Mouse (Mus musculus) B cell, adult 2 months (primary cell): ENCODE measurements at regions not wholly inside any gene's neighbourhood (a gene's known extent, or its start where the extent isn't known, plus 50 kb on each side); places are given as distances from the start of the nearest gene placed in this dataset.

ENCODE experiments used
- DNase-seq, 2 experiments: peaks; one replicate each; pipeline ENCODE4 v3.0.0; 2022

- no peak for DNase-seq
These were observed 878.2 kb downstream of the Adgrl2 start for GRCm38 (mm10) chr3:148112204-148112603.

- no peak for DNase-seq
These were observed 883.3 kb downstream of the Adgrl2 start for GRCm38 (mm10) chr3:148107031-148107430.

GRCm38 (mm10) chr3:148093930-148094329, 896.4 kb downstream of the Adgrl2 start:
- DNase-seq, result no peak

GRCm38 (mm10) chr3:148075841-148076240, 914.5 kb downstream of the Adgrl2 start:
- DNase-seq, result no peak

GRCm38 (mm10) chr3:148066701-148067100, 923.7 kb downstream of the Adgrl2 start:
- DNase-seq, result no peak

- DNase-seq, result no peak
These were observed 934.3 kb downstream of the Adgrl2 start for GRCm38 (mm10) chr3:148056074-148056473.

GRCm38 (mm10) chr3:148052516-148052915, 937.8 kb downstream of the Adgrl2 start:
- DNase-seq, result no peak

GRCm38 (mm10) chr3:148048247-148048646, 942.1 kb downstream of the Adgrl2 start:
- no peak for DNase-seq

GRCm38 (mm10) chr3:148032532-148032931, 957.8 kb downstream of the Adgrl2 start:
- no peak for DNase-seq

GRCm38 (mm10) chr3:148005831-148006230, 984.5 kb downstream of the Adgrl2 start:
- DNase-seq, result no peak

GRCm38 (mm10) chr3:148004006-148004405, 986.3 kb downstream of the Adgrl2 start:
- no peak for DNase-seq

GRCm38 (mm10) chr3:147999330-147999953, 990.9 kb downstream of the Adgrl2 start:
- no peak for DNase-seq

GRCm38 (mm10) chr3:147991738-147992137, 998.6 kb downstream of the Adgrl2 start:
- DNase-seq, result no peak

- DNase-seq, result no peak
These were observed 999.5 kb downstream of the Adgrl2 start for GRCm38 (mm10) chr3:147990831-147991230.

GRCm38 (mm10) chr3:147982831-147983230, 1007.5 kb downstream of the Adgrl2 start:
- no peak for DNase-seq

- no peak for DNase-seq
These were observed 1008.7 kb downstream of the Adgrl2 start for GRCm38 (mm10) chr3:147981621-147982020.

- no peak for DNase-seq
These were observed 1013.8 kb downstream of the Adgrl2 start for GRCm38 (mm10) chr3:147976579-147976978.

GRCm38 (mm10) chr3:147976069-147976468, 1014.3 kb downstream of the Adgrl2 start:
- no peak for DNase-seq

- no peak for DNase-seq
These were observed 1014.9 kb downstream of the Adgrl2 start for GRCm38 (mm10) chr3:147975500-147975899.

GRCm38 (mm10) chr3:147974515-147974914, 1015.8 kb downstream of the Adgrl2 start:
- no peak for DNase-seq

- DNase-seq, result no peak
These were observed 1022.1 kb downstream of the Adgrl2 start for GRCm38 (mm10) chr3:147968271-147968670.

- DNase-seq, result no peak
These were observed 1022.5 kb downstream of the Adgrl2 start for GRCm38 (mm10) chr3:147967866-147968265.

GRCm38 (mm10) chr3:147967261-147967660, 1023.1 kb downstream of the Adgrl2 start:
- no peak for DNase-seq

GRCm38 (mm10) chr3:147966827-147967226, 1023.5 kb downstream of the Adgrl2 start:
- DNase-seq, result no peak

GRCm38 (mm10) chr3:147966379-147966778, 1024.0 kb downstream of the Adgrl2 start:
- no peak for DNase-seq
